Mouse (Mus musculus): Measurements from ENCODE around the gene Ephb6.
"Not testable (repeated sequence)": the region's sequence is repeated elsewhere in the genome, so short reads cannot be mapped to it uniquely, and the experiment has no call there.

Ephb6 gene

DNA sequence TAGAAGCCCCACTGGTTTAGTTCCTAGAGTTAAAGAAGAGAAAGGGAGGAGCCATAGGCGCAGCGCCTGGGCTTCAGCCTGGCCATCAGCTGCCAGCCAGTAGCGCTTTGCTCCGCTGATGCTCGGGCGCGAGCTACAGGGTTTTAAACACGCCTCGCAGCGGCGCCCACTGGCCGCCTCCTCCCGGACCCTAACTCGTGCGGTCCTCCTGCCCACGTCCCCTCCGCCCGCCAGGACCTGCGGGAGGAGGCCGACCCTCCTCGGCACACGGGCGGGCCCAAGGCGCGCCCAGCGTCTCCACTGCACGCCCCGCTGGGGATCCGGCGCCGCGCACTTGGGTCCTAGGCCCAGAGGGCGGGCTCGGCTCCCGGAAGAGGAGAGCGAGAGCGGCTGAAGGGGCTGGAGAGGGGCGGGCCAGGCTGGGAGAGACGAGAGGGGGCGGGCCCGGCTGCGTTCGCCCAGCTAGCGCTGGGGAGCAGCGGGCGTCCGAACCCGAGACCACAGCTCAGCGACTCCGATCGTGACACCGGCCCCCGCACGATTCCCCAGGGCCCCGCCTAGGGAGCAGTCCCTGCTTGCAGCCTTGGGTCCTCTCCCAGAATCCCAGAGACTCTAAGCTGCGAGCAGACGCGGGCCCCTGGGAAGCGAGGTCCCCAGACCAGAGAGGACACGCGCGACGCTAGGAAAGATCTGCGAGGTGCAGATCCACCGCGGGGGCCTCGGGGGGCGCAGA, at the start of gene Ephb6:
Gene Ephb6 (plus strand): TSS at position 422 of the 733 bp plus-strand sequence.
- Histone ChIP-seq H3K4me1 (replicated peaks; ENCODE audit: low read depth, low read length) (peaks cover 14% of the 10 kb centered on the region), H3K4me3 (replicated peaks; ENCODE audit: low read length) (peak within 1 kb of the TSS; percentile 89), H3K27me3 (ENCODE audit: insufficient read depth, low read length) (peaks cover 28% of the 10 kb centered on the region), H3K9me3 (ENCODE audit: low read length) (no peaks in the 10 kb centered on the region), H3K36me3 (ENCODE audit: insufficient read depth, low read length) (no peaks in the 10 kb centered on the region)
- TF ChIP-seq POU5F1 (IDR thresholded peaks at IDR 0.05; ENCODE audit: borderline replicate concordance, low read length) (no peak), CTCF (conservative IDR thresholded peaks at IDR 0.05; ENCODE audit: low read length) (no peak), NANOG (IDR thresholded peaks at IDR 0.05; ENCODE audit: borderline replicate concordance, low read length) (no peak)

- Histone ChIP-seq H3K4me3 (replicated peaks; ENCODE audit: low read length) (no peak overlapping the region), H3K36me3 (ENCODE audit: insufficient read depth, low read length) (no peaks in the 10 kb centered on the region), H3K4me1 (replicated peaks; ENCODE audit: low read depth, low read length) (peaks cover 35% of the 10 kb centered on the region), H3K9me3 (ENCODE audit: low read length) (peaks cover 12% of the 10 kb centered on the region), H3K27me3 (ENCODE audit: insufficient read depth, low read length) (no peaks in the 10 kb centered on the region; the same call in 1 of the 2 replicates)
- TF ChIP-seq POU5F1 (IDR thresholded peaks at IDR 0.05; ENCODE audit: borderline replicate concordance, low read length), result no peak
- peak; percentile 43 for TF ChIP-seq CTCF (conservative IDR thresholded peaks at IDR 0.05; ENCODE audit: low read length)
These were observed 48.9 kb upstream of the Ephb6 start for GRCm38 (mm10) chr6:41556389-41556788.

DNA sequence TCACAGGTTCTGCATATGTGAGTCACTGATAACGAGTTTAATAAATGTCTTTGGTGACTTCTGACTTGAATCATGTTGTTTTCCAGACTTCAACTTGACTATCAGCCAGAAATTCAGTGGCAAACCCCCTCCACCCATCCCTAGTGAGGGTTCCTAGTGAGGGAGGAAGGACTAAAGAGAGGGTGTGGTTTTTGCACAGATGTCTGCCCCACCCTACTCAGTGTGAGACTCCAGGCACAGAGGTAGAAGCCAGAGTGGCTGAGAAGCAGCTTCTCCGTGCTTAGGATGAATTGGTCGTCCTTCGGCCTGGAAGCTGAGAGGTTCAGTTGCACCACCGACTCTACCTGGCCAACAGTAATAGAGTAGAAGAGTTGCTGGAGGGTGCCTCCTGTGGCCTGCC, 47.8 kb upstream of the Ephb6 start:
- Histone ChIP-seq H3K4me1 (replicated peaks; ENCODE audit: low read depth, low read length) (peaks cover 35% of the 10 kb centered on the region), H3K27me3 (ENCODE audit: insufficient read depth, low read length) (no peaks in the 10 kb centered on the region; the same call in 1 of the 2 replicates), H3K36me3 (ENCODE audit: insufficient read depth, low read length) (no peaks in the 10 kb centered on the region), H3K4me3 (replicated peaks; ENCODE audit: low read length) (no peak overlapping the region), H3K9me3 (ENCODE audit: low read length) (peaks cover 22% of the 10 kb centered on the region)
- TF ChIP-seq POU5F1 (IDR thresholded peaks at IDR 0.05; ENCODE audit: borderline replicate concordance, low read length) (no peak), NANOG (IDR thresholded peaks at IDR 0.05; ENCODE audit: borderline replicate concordance, low read length) (no peak), CTCF (conservative IDR thresholded peaks at IDR 0.05; ENCODE audit: low read length) (no peak)

GRCm38 (mm10) chr6:41558271-41558670, 47.0 kb upstream of the Ephb6 start:
- no peak; the same call in 1 of the 2 replicates for TF ChIP-seq POU5F1 (IDR thresholded peaks at IDR 0.05; ENCODE audit: borderline replicate concordance, low read length)
- TF ChIP-seq CTCF (conservative IDR thresholded peaks at IDR 0.05; ENCODE audit: low read length), result no peak
- no peak for TF ChIP-seq NANOG (IDR thresholded peaks at IDR 0.05; ENCODE audit: borderline replicate concordance, low read length)
- H3K36me3 ChIP-seq (ENCODE audit: insufficient read depth, low read length), result no peaks in the 10 kb centered on the region
- H3K4me1 ChIP-seq (replicated peaks; ENCODE audit: low read depth, low read length), result peaks cover 35% of the 10 kb centered on the region
- H3K4me3 ChIP-seq (replicated peaks; ENCODE audit: low read length), result no peak overlapping the region
- H3K9me3 ChIP-seq (ENCODE audit: low read length), result peaks cover 27% of the 10 kb centered on the region
- H3K27me3 ChIP-seq (ENCODE audit: insufficient read depth, low read length), result no peaks in the 10 kb centered on the region; the same call in 1 of the 2 replicates

GRCm38 (mm10) chr6:41559331-41559730, 46.0 kb upstream of the Ephb6 start:
- Histone ChIP-seq H3K4me1 (replicated peaks; ENCODE audit: low read depth, low read length) (peaks cover 35% of the 10 kb centered on the region), H3K4me3 (replicated peaks; ENCODE audit: low read length) (no peak overlapping the region), H3K36me3 (ENCODE audit: insufficient read depth, low read length) (peaks cover 4% of the 10 kb centered on the region; the same call in 1 of the 2 replicates), H3K27me3 (ENCODE audit: insufficient read depth, low read length) (no peaks in the 10 kb centered on the region), H3K9me3 (ENCODE audit: low read length) (peaks cover 35% of the 10 kb centered on the region)
- TF ChIP-seq POU5F1 (IDR thresholded peaks at IDR 0.05; ENCODE audit: borderline replicate concordance, low read length) (no peak), CTCF (conservative IDR thresholded peaks at IDR 0.05; ENCODE audit: low read length) (no peak), NANOG (IDR thresholded peaks at IDR 0.05; ENCODE audit: borderline replicate concordance, low read length) (no peak)

DNA sequence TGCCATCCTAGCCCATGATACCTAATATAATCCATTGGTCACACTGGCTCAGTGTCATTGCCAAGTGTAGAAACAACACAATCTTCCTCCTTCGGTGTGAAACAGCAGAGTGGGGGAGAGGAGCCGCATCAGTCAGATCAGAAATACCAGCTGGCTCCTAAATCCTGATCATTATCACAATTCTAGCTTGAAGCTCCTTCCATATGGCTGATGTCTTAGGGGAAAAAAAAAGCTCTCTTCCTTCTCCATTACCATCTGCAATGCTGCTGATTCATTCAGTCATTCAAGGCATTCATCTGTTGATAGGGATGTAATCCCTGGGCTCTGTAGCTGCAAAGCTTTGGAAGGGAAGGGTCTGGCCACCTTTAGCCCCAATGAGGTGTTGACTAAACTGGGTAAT, 45.0 kb upstream of the Ephb6 start:
- no peak for TF ChIP-seq NANOG (IDR thresholded peaks at IDR 0.05; ENCODE audit: borderline replicate concordance, low read length)
- no peak for TF ChIP-seq POU5F1 (IDR thresholded peaks at IDR 0.05; ENCODE audit: borderline replicate concordance, low read length)
- no peak for TF ChIP-seq CTCF (conservative IDR thresholded peaks at IDR 0.05; ENCODE audit: low read length)
- Histone ChIP-seq H3K27me3 (ENCODE audit: insufficient read depth, low read length) (no peaks in the 10 kb centered on the region), H3K9me3 (ENCODE audit: low read length) (peaks cover 38% of the 10 kb centered on the region), H3K4me3 (replicated peaks; ENCODE audit: low read length) (no peak overlapping the region), H3K36me3 (ENCODE audit: insufficient read depth, low read length) (peaks cover 4% of the 10 kb centered on the region; the same call in 1 of the 2 replicates), H3K4me1 (replicated peaks; ENCODE audit: low read depth, low read length) (peaks cover 38% of the 10 kb centered on the region)

- peaks cover 41% of the 10 kb centered on the region for H3K4me1 ChIP-seq (replicated peaks; ENCODE audit: low read depth, low read length)
- H3K27me3 ChIP-seq (ENCODE audit: insufficient read depth, low read length), result no peaks in the 10 kb centered on the region
- no peak overlapping the region for H3K4me3 ChIP-seq (replicated peaks; ENCODE audit: low read length)
- peaks cover 4% of the 10 kb centered on the region; the same call in 1 of the 2 replicates for H3K36me3 ChIP-seq (ENCODE audit: insufficient read depth, low read length)
- peaks cover 38% of the 10 kb centered on the region for H3K9me3 ChIP-seq (ENCODE audit: low read length)
- TF ChIP-seq CTCF (conservative IDR thresholded peaks at IDR 0.05; ENCODE audit: low read length), result no peak
- no peak for TF ChIP-seq POU5F1 (IDR thresholded peaks at IDR 0.05; ENCODE audit: borderline replicate concordance, low read length)
- TF ChIP-seq NANOG (IDR thresholded peaks at IDR 0.05; ENCODE audit: borderline replicate concordance, low read length), result no peak
These were observed 42.7 kb upstream of the Ephb6 start for GRCm38 (mm10) chr6:41562598-41562997.

DNA sequence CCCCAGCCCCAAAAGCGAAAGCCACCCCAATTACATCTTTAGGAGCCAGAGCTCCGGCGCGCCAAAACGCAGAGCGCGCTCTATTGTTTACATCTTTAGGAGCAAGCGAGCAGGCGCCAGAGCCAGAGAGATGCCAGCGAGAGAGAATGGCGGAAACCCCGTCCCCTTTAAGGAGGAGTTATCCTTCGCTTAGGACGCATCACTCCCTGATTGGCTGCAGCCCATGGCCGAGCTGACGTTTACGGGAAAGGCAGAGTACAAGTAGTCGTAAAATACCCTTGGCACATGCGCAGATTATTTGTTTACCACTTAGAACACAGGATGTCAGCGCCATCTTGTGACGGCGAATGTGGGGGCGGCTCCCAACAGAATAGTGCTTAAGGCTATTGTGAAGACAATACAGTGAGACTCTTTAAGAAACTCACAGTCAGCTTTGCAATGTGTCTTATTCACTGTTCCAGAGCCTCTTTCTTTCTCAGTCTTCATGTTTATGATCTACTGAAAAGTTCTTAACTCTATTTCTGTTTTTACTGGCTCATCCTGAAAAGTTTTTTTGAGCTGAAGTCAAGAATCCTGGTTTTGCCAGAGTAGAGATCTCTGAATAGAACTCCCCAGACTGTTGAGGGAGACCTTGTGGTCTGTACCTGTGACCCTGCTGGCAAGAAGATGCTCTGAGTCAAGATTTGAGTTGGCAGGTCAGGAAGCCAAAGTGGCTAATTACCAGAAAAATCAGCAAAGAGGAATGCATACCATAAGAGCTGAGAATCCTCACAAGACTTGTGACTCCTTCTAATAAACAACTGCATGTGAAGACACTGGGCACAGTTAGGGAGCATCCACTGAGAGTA, 42.0 kb upstream of the Ephb6 start:
- H3K36me3 ChIP-seq (ENCODE audit: insufficient read depth, low read length); H3K27me3 ChIP-seq (ENCODE audit: insufficient read depth, low read length); H3K4me3 ChIP-seq (replicated peaks; ENCODE audit: low read length): not testable (repeated sequence)
- Histone ChIP-seq H3K9me3 (ENCODE audit: low read length) (peaks cover 38% of the 10 kb centered on the region), H3K4me1 (replicated peaks; ENCODE audit: low read depth, low read length) (peaks cover 34% of the 10 kb centered on the region)
